Mouse (Mus musculus) hematopoietic stem cell, adult 5-6 weeks (primary cell): ENCODE measurements around the gene Cfap69. TPM values are rescaled to one million over a fixed set of nuclear protein-coding genes. Genes with fewer than 3 reads are reported as not detected.

ENCODE experiments used
- ATAC-seq, 2 experiments: fragments of 125-278 bp in 1 of 2; replicated peaks in 1 of 2; 2 replicates each; pipeline ENCODE4 v1.8.0; 2016 to 2017; ENCODE audit warnings: inconsistent platforms in 2 of 2, mild to moderate bottlenecking in 2 of 2, moderate number of reproducible peaks in 2 of 2, low read depth in 1 of 2, moderate TSS enrichment in 1 of 2; ENCODE audit not compliant: low FRiP score in 2 of 2, poor library complexity in 2 of 2, severe bottlenecking in 2 of 2, insufficient read depth in 1 of 2, low TSS enrichment in 1 of 2
- total RNA-seq: library from RNA; stranded (forward); fragments of 172-1452, 232-1000 nt; gene quantifications from 2 replicates; pipeline ENCODE4 v1.2.3, GENCODE M21; 2017

Gene Cfap69
- total RNA-seq, 1 experiment from 2014 or later: not detected

- no peak for ATAC-seq
These were observed 4.9 kb upstream of the Cfap69 start for GRCm38 (mm10) chr5:5668920-5669319.

GRCm38 (mm10) chr5:5664371-5664926, 410 bp upstream of the Cfap69 start:
- no peak for ATAC-seq

- no peak for ATAC-seq
These were observed 982 bp downstream of the Cfap69 start for GRCm38 (mm10) chr5:5663057-5663456.

GRCm38 (mm10) chr5:5658680-5659079, 5.4 kb downstream of the Cfap69 start:
- peak in 1 of 2 experiments; percentile 51; a peak in 1 of 4 replicates for ATAC-seq

GRCm38 (mm10) chr5:5657932-5658331, 6.1 kb downstream of the Cfap69 start:
- no peak for ATAC-seq

- ATAC-seq: no peak
These were observed 15.0 kb downstream of the Cfap69 start for GRCm38 (mm10) chr5:5648817-5649569.

DNA sequence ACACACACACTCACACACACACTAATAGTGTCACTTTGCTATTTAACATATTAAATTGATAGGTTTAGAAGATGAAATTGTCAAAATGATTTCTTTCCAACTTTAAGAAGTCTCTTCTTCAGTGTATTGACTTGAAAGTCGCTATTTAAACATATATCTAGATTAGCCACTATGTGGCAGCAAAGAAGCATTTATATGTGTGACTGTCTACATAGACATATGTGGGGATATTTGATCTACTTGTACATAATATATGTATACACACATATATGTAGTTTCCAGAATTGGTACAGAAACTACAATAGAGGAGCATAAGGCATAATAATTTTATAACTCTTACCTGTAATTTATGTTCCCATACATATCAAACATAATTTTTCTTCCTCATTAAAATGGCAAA, 17.9 kb downstream of the Cfap69 start:
- ATAC-seq: peak in 1 of 2 experiments; percentile 71; a peak in 1 of 4 replicates

GRCm38 (mm10) chr5:5638496-5638895, 25.5 kb downstream of the Cfap69 start:
- ATAC-seq: no peak

GRCm38 (mm10) chr5:5625491-5625890, 38.5 kb downstream of the Cfap69 start:
- no peak for ATAC-seq

- ATAC-seq: no peak
These were observed 45.7 kb downstream of the Cfap69 start for GRCm38 (mm10) chr5:5618329-5618728.

GRCm38 (mm10) chr5:5610540-5610939, 53.5 kb downstream of the Cfap69 start:
- ATAC-seq: no peak

DNA sequence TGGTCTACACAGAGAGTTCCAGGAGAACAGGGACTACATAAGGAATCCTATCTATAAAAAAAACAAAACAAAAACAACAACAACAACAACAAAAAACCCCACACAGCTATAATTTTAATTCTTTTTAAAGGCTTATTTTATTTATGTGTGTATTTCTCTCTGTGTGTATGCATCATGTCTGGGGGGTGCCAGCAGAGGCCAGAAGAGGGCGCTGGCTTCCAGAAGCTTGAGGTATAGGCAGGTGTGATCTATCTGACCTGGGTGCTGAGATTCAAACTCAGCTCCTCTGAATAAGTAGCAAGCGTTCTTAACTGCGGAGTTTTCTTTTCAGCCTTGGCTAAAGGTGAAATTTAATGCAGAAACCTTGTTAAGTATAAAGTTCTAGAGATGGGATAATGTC, 76.4 kb downstream of the Cfap69 start:
- ATAC-seq: no peak

- peak; percentile 81 to 89 for ATAC-seq
These were observed 90.2 kb downstream of the Cfap69 start, which contains the start of gene Gm8773 for GRCm38 (mm10) chr5:5573749-5574317. TSS of gene Gm8773 (plus strand) at chr5:5573799.

GRCm38 (mm10) chr5:5562435-5562834, 101.6 kb downstream of the Cfap69 start:
- no peak for ATAC-seq

DNA sequence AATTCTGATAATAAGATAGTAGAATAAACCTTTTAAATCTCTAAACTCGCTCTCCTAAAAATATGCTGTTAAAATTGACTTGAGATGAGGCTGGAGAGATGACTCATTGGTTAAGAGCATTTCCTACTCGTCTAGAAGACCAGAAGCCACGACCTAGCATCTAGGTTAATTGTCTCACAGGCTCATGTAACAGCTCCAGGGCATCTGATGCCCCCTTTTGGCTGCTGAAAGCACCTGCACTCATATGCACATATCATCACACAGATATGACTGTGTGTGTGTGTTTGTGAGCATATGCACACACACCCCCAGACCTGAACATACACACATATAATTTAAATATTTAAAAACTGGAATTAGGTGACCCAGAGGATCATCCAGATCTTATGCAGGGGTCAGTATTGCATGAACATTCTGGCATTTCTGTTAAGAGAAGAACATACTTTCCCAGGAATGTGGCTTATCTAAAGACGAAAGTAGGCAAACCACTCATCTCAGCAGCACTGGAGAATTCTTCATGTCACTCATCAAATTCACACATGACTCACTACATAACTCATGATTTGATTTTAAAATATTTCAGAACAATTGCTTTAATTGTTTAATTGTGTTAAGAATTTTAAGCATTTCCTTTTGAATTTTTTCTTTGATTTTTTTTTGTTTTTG, 102.9 kb downstream of the Cfap69 start:
- no peak for ATAC-seq

GRCm38 (mm10) chr5:5559798-5560197, 104.2 kb downstream of the Cfap69 start:
- ATAC-seq: no peak

GRCm38 (mm10) chr5:5559079-5559740, 104.8 kb downstream of the Cfap69 start, which contains the start of gene Gtpbp10:
TSS of gene Gtpbp10 (minus strand) at chr5:5559538.
- peak; percentile 98 to 99 for ATAC-seq
